Mouse (Mus musculus) liver, embryonic 12.5 days (tissue): ENCODE results near the gene Dbndd1. TPM values are rescaled to one million over a fixed set of nuclear protein-coding genes. Genes with fewer than 3 reads are reported as not detected.
"Not testable (repeated sequence)": the region's sequence is repeated elsewhere in the genome, so short reads cannot be mapped to it uniquely, and the experiment has no call there.

ENCODE experiments used
- ATAC-seq: fragments of 200-750 bp; cut with Nextera tagmentation; 2 replicates; pipeline ENCODE4 v1.8.0; 2017; ENCODE audit warnings: moderate number of reproducible peaks, mild to moderate bottlenecking, moderate library complexity
- H3K27ac ChIP-seq: fragments of 300-500 bp; sonication (generic); 2 replicates; pipeline ENCODE4 v1.5.1; 2016; ENCODE audit warnings: mild to moderate bottlenecking
- H3K27me3 ChIP-seq: fragments of 300-500 bp; sonication (generic); replicated peaks from 2 replicates; pipeline ENCODE4 v1.6.1; 2016; ENCODE audit warnings: mild to moderate bottlenecking, moderate library complexity
- H3K36me3 ChIP-seq: fragments of 300-500 bp; sonication (generic); 2 replicates; pipeline ENCODE4 v1.6.1; 2016; ENCODE audit warnings: mild to moderate bottlenecking, moderate library complexity
- H3K4me1 ChIP-seq: fragments of 300-500 bp; sonication (generic); 2 replicates; pipeline ENCODE4 v1.6.1; 2016
- H3K4me2 ChIP-seq: fragments of 300-500 bp; sonication (generic); 2 replicates; pipeline ENCODE4 v1.6.1; 2016; ENCODE audit warnings: mild to moderate bottlenecking, moderate library complexity
- H3K4me3 ChIP-seq: fragments of 300-500 bp; sonication (generic); 2 replicates; pipeline ENCODE4 v1.5.1; 2016; ENCODE audit warnings: mild to moderate bottlenecking, moderate library complexity
- H3K9ac ChIP-seq: fragments of 300-500 bp; sonication (generic); 2 replicates; pipeline ENCODE4 v1.6.1; 2016; ENCODE audit warnings: mild to moderate bottlenecking, moderate library complexity
- H3K9me3 ChIP-seq: fragments of 300-500 bp; sonication (generic); replicated peaks from 2 replicates; pipeline ENCODE4 v1.6.1; 2016; ENCODE audit warnings: mild to moderate bottlenecking, moderate library complexity
- WGBS: fragments of 180-500 bp; shearing (Covaris S2); methylation state at CpG from one replicate; pipeline ENCODE4 v1.1.7; 2016; ENCODE audit not compliant: insufficient replicate concordance; 5-methylcytosine and 5-hydroxymethylcytosine counted together
- polyA plus RNA-seq: library from polyadenylated mRNA; unstranded; fragments of >200 nt; fragmentation: Nextera tagmentation; extraction: Ambion mirVana; gene quantifications from 2 replicates; pipeline ENCODE4 v1.2.1, GENCODE M21; 2016

Dbndd1 gene
- polyA plus RNA-seq, 1 experiment from 2014 or later, result 0.56 TPM

DNA sequence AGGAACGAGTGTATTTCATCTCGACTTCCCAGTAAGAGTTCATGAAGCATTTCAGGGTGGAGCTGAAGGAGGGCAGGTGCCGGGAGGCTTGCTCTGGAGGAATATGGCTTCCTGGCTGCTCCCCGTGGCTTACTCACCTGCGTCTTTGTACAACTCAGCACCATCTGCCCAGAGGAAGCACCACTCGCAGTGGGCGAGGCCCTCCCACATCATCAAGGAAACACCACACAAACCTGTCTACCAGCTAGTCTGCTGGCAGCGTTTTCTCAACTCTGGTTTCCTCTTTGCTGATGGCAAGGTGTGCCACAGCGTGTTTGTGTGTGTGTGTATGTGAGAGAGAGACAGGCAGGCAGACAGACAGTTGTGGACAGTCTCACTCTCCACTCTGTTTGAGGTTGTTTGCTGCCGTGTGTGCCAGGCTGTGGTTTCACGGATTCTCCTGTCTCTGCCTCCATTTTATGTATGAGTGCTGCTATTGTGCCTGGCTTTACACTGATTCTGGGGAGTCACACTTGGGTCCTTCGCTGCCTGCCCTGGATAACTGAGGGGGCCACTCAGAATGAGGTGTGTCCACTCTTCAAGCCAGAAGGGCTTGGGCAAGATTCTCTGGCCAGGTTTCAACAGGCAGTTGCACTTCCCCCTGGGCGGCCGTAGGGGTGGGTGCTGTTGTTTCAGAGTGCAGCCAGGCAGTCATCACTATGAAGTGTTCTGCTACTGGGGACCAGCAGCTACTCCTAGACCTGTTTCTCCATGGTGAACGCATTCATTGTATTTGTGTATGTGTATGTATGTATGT, 23.8 kb downstream of the Dbndd1 start:
- Histone ChIP-seq H3K9me3 (no peaks in the 10 kb centered on the region), H3K27ac (no peak overlapping the region), H3K27me3 (no peaks in the 10 kb centered on the region), H3K4me1 (no peaks in the 10 kb centered on the region), H3K4me3 (no peak overlapping the region), H3K4me2 (no peak overlapping the region), H3K9ac (no peak overlapping the region), H3K36me3 (peaks cover 98% of the 10 kb centered on the region)
- WGBS, result 80% methylated on average over 15 of the region's 15 CpGs
- ATAC-seq, result no peak

DNA sequence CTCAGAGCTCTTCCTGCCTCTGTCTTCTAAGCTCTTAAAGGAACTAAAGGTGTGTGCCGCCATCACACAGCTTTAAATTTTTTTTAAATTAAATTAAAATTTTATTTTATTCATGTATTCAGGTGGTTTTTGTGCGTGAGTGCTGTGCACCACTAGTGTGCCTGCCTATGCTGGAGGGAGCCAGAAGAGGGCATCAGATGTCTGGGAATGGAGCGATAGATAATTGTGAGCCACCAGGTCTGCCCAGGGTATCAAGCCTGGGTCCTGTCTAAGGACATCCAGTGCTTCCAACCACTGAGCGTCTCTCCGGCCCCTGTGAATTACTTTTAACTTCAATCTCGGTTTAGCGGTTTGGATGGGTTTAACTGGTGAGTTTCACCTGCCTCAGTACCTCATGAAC, 32.6 kb downstream of the Dbndd1 start:
- H3K4me2 ChIP-seq, result no peak overlapping the region
- no peak overlapping the region for H3K27ac ChIP-seq
- ATAC-seq, result no peak
- no peak overlapping the region for H3K4me3 ChIP-seq
- no peaks in the 10 kb centered on the region for H3K27me3 ChIP-seq
- no peaks in the 10 kb centered on the region for H3K9me3 ChIP-seq
- WGBS, result 83% methylated on average over 7 of the region's 7 CpGs
- H3K4me1 ChIP-seq, result peaks cover 11% of the 10 kb centered on the region
- H3K36me3 ChIP-seq, result peaks cover 74% of the 10 kb centered on the region
- no peak overlapping the region for H3K9ac ChIP-seq

DNA sequence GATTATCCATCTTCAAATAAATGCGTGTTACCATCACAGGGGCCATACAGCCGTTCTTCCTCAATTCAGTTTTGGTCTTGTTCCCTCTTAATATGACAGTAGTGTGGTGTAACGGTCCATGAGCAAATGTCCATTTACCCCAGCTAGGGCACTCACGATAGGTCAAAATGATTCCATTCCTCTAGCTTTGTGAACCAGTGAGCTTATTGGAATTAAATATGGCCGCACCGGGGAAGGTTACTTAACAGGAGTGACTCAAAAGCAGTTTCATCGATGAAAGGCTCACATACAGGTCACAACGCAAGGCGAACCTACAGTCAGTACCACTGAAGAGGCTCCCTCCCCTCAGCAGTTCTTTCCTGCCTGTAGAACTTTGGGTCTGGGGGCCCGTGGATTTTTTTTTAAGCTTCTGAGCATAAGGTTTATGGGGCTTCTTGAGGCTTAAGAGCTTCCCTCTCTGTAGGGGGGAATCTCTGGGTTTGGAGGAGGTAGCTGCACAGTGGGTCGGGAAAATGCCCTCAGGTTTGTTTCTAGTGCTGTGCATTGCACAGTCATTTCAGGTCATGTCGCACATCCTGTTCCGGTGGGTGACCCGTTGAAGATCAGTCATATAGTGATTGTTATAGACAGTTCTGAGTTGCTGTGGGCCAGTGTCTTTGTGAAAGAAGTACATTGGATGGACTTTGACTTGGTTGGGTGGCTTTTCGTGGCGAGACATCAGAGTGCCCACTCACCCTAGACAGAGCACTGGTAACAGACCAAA, 36.6 kb downstream of the Dbndd1 start:
- peak overlapping the region; percentile 74 for H3K4me2 ChIP-seq
- peak overlapping the region; percentile 88 for H3K27ac ChIP-seq
- 28% methylated on average over 16 of the region's 16 CpGs for WGBS
- peaks cover 29% of the 10 kb centered on the region for H3K4me1 ChIP-seq
- ATAC-seq, result peak; percentile 2; the same call in 1 of the 2 replicates
- no peaks in the 10 kb centered on the region for H3K9me3 ChIP-seq
- peaks cover 36% of the 10 kb centered on the region for H3K36me3 ChIP-seq
- H3K27me3 ChIP-seq, result no peaks in the 10 kb centered on the region
- H3K4me3 ChIP-seq, result peak overlapping the region; percentile 80
- peak overlapping the region; percentile 84 for H3K9ac ChIP-seq

DNA sequence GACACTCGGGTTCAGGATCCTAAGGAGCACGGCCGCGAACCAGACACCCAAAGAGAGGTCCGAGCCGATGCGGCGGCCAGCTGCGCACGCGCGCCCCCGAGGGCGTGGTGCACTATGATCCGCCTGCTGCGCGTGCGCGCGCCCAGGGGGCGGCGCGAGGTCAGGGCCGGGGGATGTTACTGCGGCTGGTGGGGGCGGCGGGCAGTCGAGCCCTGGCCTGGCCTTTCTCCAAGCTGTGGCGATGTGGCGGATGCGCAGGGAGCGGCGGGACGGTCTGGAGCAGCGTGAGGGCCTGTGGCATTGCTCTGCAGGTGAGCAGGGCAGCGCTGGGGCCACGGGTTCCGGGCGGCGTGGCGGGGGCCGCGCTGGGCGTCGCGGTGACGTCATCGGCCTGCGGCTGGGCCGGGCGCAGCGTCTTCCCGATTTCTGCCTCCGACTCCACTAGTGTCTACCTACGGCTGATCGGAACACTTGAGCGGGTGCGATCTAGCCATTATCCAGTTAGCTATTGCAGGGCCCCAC, 37.5 kb downstream of the Dbndd1 start, which contains the start of gene Afg3l1:
Afg3l1 (plus strand) TSS at position 167 of the 522 bp plus-strand sequence.
- peak; percentile 92 for ATAC-seq
- WGBS, result under 1% methylated on average over 58 of the region's 58 CpGs
- peak within 1 kb of the TSS; percentile 74 for H3K4me2 ChIP-seq
- peak within 1 kb of the TSS; percentile 84 for H3K9ac ChIP-seq
- peak within 1 kb of the TSS; percentile 88 for H3K27ac ChIP-seq
- H3K27me3 ChIP-seq, result no peaks in the 10 kb centered on the region
- H3K4me1 ChIP-seq, result peaks cover 29% of the 10 kb centered on the region
- peak within 1 kb of the TSS; percentile 80 for H3K4me3 ChIP-seq
- peaks cover 29% of the 10 kb centered on the region for H3K36me3 ChIP-seq
- H3K9me3 ChIP-seq, result no peaks in the 10 kb centered on the region

GRCm38 (mm10) chr8:123476911-123477736, 38.1 kb downstream of the Dbndd1 start:
- Histone ChIP-seq H3K27me3 (no peaks in the 10 kb centered on the region), H3K4me3 (peak overlapping the region; percentile 80), H3K9me3 (no peaks in the 10 kb centered on the region), H3K4me2 (peak overlapping the region; percentile 74), H3K27ac (peak overlapping the region; percentile 88; the same call in 1 of the 2 replicates), H3K9ac (peak overlapping the region; percentile 84), H3K4me1 (peaks cover 29% of the 10 kb centered on the region), H3K36me3 (peaks cover 22% of the 10 kb centered on the region)
- ATAC-seq, result peak; percentile 16; the same call in 1 of the 2 replicates
- 10% methylated on average over 34 of the region's 34 CpGs for WGBS

DNA sequence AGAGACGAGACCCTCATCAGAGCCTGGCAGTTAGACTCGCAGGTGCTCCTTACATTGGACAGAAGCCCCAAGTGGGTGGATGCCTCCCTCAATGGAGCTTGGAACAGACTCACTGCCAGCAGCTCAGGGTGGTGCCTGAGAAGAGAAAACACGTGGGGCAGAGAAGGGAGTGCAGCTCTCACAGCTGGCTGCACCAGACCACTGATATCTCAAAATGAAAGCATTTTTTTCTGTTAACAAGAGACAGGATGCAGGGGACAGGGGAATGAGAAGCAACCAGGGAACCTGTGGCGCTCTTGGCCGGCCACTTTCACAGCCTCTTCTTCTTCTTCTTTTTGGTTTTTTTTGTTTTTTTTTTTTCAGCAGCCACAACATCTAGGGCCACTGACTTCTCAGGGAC, 40.7 kb downstream of the Dbndd1 start:
- not testable (repeated sequence) for H3K36me3 ChIP-seq, H3K27ac ChIP-seq, H3K9ac ChIP-seq, H3K4me3 ChIP-seq, ATAC-seq, H3K4me2 ChIP-seq, H3K27me3 ChIP-seq, H3K9me3 ChIP-seq
- 39% methylated on average over 5 of the region's 5 CpGs for WGBS
- H3K4me1 ChIP-seq, result peaks cover 29% of the 10 kb centered on the region

GRCm38 (mm10) chr8:123472991-123473390, 42.3 kb downstream of the Dbndd1 start:
- peaks cover 18% of the 10 kb centered on the region for H3K4me1 ChIP-seq
- not testable (repeated sequence) for H3K9ac ChIP-seq, H3K27ac ChIP-seq, ATAC-seq, H3K27me3 ChIP-seq, H3K36me3 ChIP-seq, H3K4me3 ChIP-seq, H3K9me3 ChIP-seq, H3K4me2 ChIP-seq
- 59% methylated on average over 6 of the region's 6 CpGs for WGBS

GRCm38 (mm10) chr8:123467476-123467875, 47.8 kb downstream of the Dbndd1 start:
- 58% methylated on average over 3 of the region's 3 CpGs for WGBS

DNA sequence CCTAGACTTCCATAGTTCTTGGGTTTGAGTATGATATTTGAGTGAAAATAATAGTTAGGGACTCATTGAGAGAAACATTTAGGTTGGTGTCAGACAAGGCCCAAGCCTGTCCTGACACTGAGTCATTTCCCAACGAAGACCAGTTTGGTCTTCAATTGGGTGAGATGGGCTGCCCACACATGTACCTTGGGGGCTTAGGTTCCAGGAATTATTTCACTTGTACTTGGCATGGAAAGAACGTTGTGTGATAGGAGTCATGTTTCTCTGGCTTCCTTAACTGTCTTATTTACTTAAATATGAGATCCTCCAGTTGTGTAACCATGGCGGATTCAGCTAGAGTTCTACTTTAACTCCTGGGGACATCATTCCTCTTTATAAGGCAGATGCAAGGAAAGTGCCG, 51.6 kb downstream of the Dbndd1 start:
- Histone ChIP-seq H3K4me2 (no peak overlapping the region), H3K27me3 (no peaks in the 10 kb centered on the region), H3K4me3 (no peak overlapping the region), H3K4me1 (no peaks in the 10 kb centered on the region), H3K9ac (no peak overlapping the region), H3K36me3 (peaks cover 45% of the 10 kb centered on the region), H3K27ac (no peak overlapping the region), H3K9me3 (no peaks in the 10 kb centered on the region)
- WGBS, result 67% methylated on average over 4 of the region's 4 CpGs
- no peak for ATAC-seq

More at GRCm38 (mm10) chr8:123467476-123467875, 47.8 kb downstream of the Dbndd1 start:
- H3K4me3 ChIP-seq, result no peak overlapping the region
- H3K9me3 ChIP-seq, result no peaks in the 10 kb centered on the region
- no peak overlapping the region for H3K9ac ChIP-seq
- peaks cover 4% of the 10 kb centered on the region; the same call in 1 of the 2 replicates for H3K27me3 ChIP-seq
- no peak for ATAC-seq
- H3K4me2 ChIP-seq, result no peak overlapping the region
- H3K27ac ChIP-seq, result no peak overlapping the region
- peaks cover 9% of the 10 kb centered on the region; the same call in 1 of the 2 replicates for H3K36me3 ChIP-seq
- H3K4me1 ChIP-seq, result no peaks in the 10 kb centered on the region
